Mouse (Mus musculus): ENCODE measurements around the gene Fam155a. TPM values are rescaled to one million over a fixed set of nuclear protein-coding genes. Genes with fewer than 3 reads are reported as not detected.

The Fam155a gene
- total RNA-seq, 2 experiments from 2014 or later, result not detected

GRCm38 (mm10) chr8:9500751-9501150 lies 270.2 kb downstream of the Fam155a start:
- no peak for DNase-seq
- intact Hi-C loops (cut with DNase I), result no loop called here

- no peak for DNase-seq
- intact Hi-C loops (cut with DNase I), result no loop called here
These were observed 276.7 kb downstream of the Fam155a start for GRCm38 (mm10) chr8:9494225-9494598.

- DNase-seq, result no peak
- intact Hi-C loops (cut with DNase I), result no loop called here
These were observed 277.3 kb downstream of the Fam155a start for GRCm38 (mm10) chr8:9493557-9494224.

GRCm38 (mm10) chr8:9482565-9482964 lies 288.4 kb downstream of the Fam155a start:
- intact Hi-C loops (cut with DNase I), result no loop called here
- DNase-seq, result no peak

GRCm38 (mm10) chr8:9471290-9471689 lies 299.7 kb downstream of the Fam155a start:
- no peak for DNase-seq
- intact Hi-C loops (cut with DNase I), result no loop called here

- intact Hi-C loops (cut with DNase I), result no loop called here
These were observed 300.8 kb downstream of the Fam155a start for GRCm38 (mm10) chr8:9470114-9470513.

GRCm38 (mm10) chr8:9461111-9461510 lies 309.9 kb downstream of the Fam155a start:
- intact Hi-C loops (cut with DNase I), result no loop called here
- DNase-seq, result no peak

More at GRCm38 (mm10) chr8:9470114-9470513, 300.8 kb downstream of the Fam155a start:
- DNase-seq, result no peak

GRCm38 (mm10) chr8:9460707-9461106 lies 310.3 kb downstream of the Fam155a start:
- DNase-seq, result no peak
- intact Hi-C loops (cut with DNase I), result no loop called here

- no peak for DNase-seq
- intact Hi-C loops (cut with DNase I), result no loop called here
These were observed 312.3 kb downstream of the Fam155a start for GRCm38 (mm10) chr8:9458614-9459013.

- intact Hi-C loops (cut with DNase I), result no loop called here
- no peak for DNase-seq
These were observed 315.8 kb downstream of the Fam155a start for GRCm38 (mm10) chr8:9455138-9455537.

- intact Hi-C loops (cut with DNase I), result no loop called here
- DNase-seq, result no peak
These were observed 317.2 kb downstream of the Fam155a start for GRCm38 (mm10) chr8:9453742-9454141.

GRCm38 (mm10) chr8:9451543-9451942 lies 319.4 kb downstream of the Fam155a start:
- intact Hi-C loops (cut with DNase I), result no loop called here
- DNase-seq, result no peak

- no peak for DNase-seq
These were observed 322.3 kb downstream of the Fam155a start for GRCm38 (mm10) chr8:9448613-9449012.

GRCm38 (mm10) chr8:9437822-9438221 lies 333.1 kb downstream of the Fam155a start:
- intact Hi-C loops (cut with DNase I), result no loop called here
- DNase-seq, result no peak

More at GRCm38 (mm10) chr8:9448613-9449012, 322.3 kb downstream of the Fam155a start:
- intact Hi-C loops (cut with DNase I), result no loop called here

- DNase-seq, result no peak
- intact Hi-C loops (cut with DNase I), result no loop called here
These were observed 335.5 kb downstream of the Fam155a start for GRCm38 (mm10) chr8:9435501-9435900.

GRCm38 (mm10) chr8:9432635-9433372 lies 338.2 kb downstream of the Fam155a start:
- intact Hi-C loops (cut with DNase I), result no loop called here
- no peak for DNase-seq

GRCm38 (mm10) chr8:9428846-9429245 lies 342.1 kb downstream of the Fam155a start:
- intact Hi-C loops (cut with DNase I), result no loop called here
- DNase-seq, result no peak

GRCm38 (mm10) chr8:9424069-9424468 lies 346.9 kb downstream of the Fam155a start:
- intact Hi-C loops (cut with DNase I), result no loop called here
- DNase-seq, result no peak

- intact Hi-C loops (cut with DNase I), result no loop called here
- no peak for DNase-seq
These were observed 347.4 kb downstream of the Fam155a start for GRCm38 (mm10) chr8:9423590-9423989.

GRCm38 (mm10) chr8:9423184-9423583 lies 347.8 kb downstream of the Fam155a start:
- intact Hi-C loops (cut with DNase I), result no loop called here
- no peak for DNase-seq

- DNase-seq, result no peak
- intact Hi-C loops (cut with DNase I), result no loop called here
These were observed 351.8 kb downstream of the Fam155a start for GRCm38 (mm10) chr8:9418856-9419800.

Data from gastrocnemius, postnatal 36 days (tissue).